Mouse (Mus musculus): ENCODE results near the gene Arl1.

GRCm38 (mm10) chr10:88725343-88725742 lies 5.3 kb upstream of the Arl1 start:
- TF ChIP-seq CTCF (IDR thresholded peaks at IDR 0.05) = peak; percentile 70
- TF ChIP-seq EP300 (IDR thresholded peaks at IDR 0.05) = no peak

Measured in lung, postnatal 0 days (tissue).